Mouse (Mus musculus) cortical plate, adult 2 months (tissue): ENCODE results near the gene Ovgp1.

Source experiments
- CTCF ChIP-seq: fragments of 200-500 bp; IDR thresholded peaks from 2 replicates; pipeline ENCODE4 v1.5.1; 2011; ENCODE audit warnings: mild to moderate bottlenecking, control low read depth, low read length; ENCODE audit not compliant: insufficient read depth; ENCODE audit errors: extremely low read depth
- POLR2A ChIP-seq: fragments of 200-500 bp; IDR thresholded peaks from 2 replicates; pipeline ENCODE4 v1.6.1; 2011; ENCODE audit warnings: mild to moderate bottlenecking, low read length, control low read depth; ENCODE audit not compliant: insufficient read depth; ENCODE audit errors: extremely low read depth

DNA sequence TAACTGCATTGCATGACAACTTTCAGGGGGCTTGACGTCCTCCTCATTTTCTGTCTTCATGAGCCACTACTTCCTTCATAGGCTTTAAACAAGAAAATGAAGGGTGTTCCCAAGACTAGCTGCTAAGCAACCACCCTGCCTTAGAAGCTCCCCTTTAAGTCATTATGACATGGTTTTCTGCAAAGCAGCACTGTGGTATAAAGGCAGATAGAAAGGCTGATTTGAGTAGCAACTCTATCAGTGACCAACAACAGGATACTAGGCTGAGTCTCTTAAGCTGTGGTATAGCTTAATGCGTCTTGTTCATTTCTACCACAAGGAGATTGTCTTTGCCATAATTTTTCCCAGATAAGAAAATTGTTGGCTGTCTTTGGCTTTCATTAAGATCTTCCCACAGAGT, 41.0 kb downstream of the Ovgp1 start, which contains the start of gene Pifo:
- TF ChIP-seq CTCF (no peak), POLR2A (no peak)
